Mouse (Mus musculus): ENCODE data around the gene Lcat.

DNA sequence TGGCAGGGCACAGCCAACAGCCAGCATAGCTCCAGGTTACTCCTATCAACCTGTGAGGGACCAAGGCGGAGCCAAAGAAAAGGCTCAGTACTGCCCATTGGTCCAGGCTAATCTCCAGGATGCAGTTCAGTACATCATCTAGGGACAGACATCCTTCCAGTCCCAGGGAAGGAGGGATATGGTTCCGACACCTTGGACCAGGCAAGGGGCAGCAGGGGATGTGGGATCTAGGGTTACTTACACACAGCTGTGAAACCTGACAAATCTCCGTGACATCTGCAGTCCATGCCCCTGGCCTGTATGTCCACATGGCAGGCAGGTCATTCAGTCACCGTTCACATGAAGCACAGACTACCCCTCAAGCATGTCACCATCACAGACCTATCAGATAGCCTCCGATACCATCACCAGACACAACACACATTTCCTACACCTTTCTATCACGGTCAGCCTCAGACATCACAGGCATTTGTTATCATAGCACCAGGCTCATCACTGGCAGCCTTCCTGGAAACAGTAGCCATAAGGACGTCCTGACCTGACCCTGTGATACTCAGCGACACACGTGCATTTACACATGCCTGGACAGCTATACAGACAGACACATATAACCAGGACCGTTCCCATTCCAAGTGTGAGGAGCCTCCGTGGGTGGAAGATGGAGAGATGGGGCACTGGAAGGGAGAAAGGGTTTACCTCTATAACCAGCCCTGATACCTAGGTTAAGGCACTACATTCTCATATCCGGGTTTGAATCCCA is 21.5 kb upstream of the Lcat start:
- TF ChIP-seq CTCF (IDR thresholded peaks at IDR 0.05; ENCODE audit: extremely low read depth, insufficient read length, insufficient replicate concordance, low read depth, low read length), result no peak
- no peak for TF ChIP-seq POLR2A (IDR thresholded peaks at IDR 0.05; ENCODE audit: low read depth, low read length)
